Mouse (Mus musculus): ENCODE measurements around the gene Gpbar1. TPM values are rescaled to one million over a fixed set of nuclear protein-coding genes. Genes with fewer than 3 reads are reported as not detected.

Gene Gpbar1
- polyA plus RNA-seq, 1 experiment from 2014 or later: not detected

DNA sequence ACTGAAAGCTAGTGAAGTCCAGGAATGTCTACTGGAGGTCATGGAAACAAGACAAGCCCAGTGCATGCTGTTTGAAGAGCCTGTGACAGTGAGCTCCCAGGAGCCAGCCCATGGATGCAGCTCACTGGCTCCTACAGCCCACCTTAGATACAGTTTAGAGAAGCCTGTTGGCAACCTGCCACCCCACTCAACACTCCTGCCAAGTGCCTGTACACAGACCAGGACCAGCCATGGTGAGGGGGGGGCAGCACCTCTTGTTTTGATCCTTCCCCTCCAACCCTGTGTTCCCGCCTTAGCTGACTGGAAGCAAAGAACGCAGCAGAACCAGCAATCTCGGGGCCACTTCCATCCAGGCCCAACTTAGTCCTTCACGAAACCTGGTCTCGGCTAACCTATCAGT, 11.8 kb downstream of the Gpbar1 start:
- H3K36me3 ChIP-seq (ENCODE audit: control insufficient read depth, insufficient read depth, low read length): no peaks in the 10 kb centered on the region; the same call in 1 of the 2 replicates
- no peak overlapping the region for H3K27ac ChIP-seq (ENCODE audit: low read depth, low read length)
- H3K4me1 ChIP-seq (ENCODE audit: control insufficient read depth, insufficient read depth, low read depth, low read length): peaks cover 8% of the 10 kb centered on the region
- H3K4me2 ChIP-seq (ENCODE audit: low read length): no peak overlapping the region
- no peaks in the 10 kb centered on the region for H3K9me3 ChIP-seq (ENCODE audit: control insufficient read depth, low read length)
- no peaks in the 10 kb centered on the region for H3K27me3 ChIP-seq (replicated peaks; ENCODE audit: control insufficient read depth, insufficient read depth, low read length)
- 84% methylated on average over 5 of the region's 5 CpGs for WGBS
- H3K4me3 ChIP-seq (ENCODE audit: low read length): no peak overlapping the region
- ATAC-seq: peak; percentile 29; the same call in 1 of the 2 replicates
- 0 out of 2 replicates have a peak overlapping the region, but pooled peaks have one; percentile 8 for H3K9ac ChIP-seq (ENCODE audit: low read depth, low read length)

DNA sequence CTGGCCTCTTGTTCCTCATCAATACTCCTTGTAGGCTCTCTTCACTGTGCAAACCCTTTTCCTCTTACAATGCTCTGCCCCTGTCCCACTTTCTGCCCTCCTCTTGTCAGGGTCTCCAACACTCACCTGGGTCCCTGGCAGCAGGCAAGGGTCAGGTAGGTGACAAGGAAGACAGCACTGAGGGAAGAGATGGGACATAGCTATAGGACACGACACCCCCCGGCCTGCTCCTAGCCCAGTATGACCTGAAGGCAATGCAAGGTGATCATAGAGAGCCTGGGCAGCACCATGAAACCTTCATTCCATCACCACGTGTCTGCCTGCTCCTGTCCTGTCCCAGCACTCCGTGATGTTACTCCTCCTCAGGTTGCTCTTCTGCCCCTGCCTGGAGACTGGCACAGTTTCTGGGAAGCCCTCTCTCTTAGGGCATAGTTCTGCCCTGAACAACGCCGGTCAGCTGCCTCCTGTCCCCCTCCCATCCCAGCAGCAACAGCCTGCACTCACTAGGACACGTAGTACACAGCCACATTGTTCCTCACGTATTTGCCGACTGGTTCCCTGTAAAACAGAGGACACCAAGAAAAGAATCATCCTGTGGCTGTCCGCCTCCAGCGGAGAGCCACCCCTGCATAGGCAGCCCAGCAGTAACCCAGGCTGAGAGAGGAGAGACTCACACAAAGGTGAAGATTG, 14.1 kb downstream of the Gpbar1 start:
- no peaks in the 10 kb centered on the region for H3K9me3 ChIP-seq (ENCODE audit: control insufficient read depth, low read length)
- peaks cover 23% of the 10 kb centered on the region for H3K4me1 ChIP-seq (ENCODE audit: control insufficient read depth, insufficient read depth, low read depth, low read length)
- 83% methylated on average over 11 of the region's 11 CpGs for WGBS
- H3K4me2 ChIP-seq (ENCODE audit: low read length): no peak overlapping the region
- no peaks in the 10 kb centered on the region; the same call in 1 of the 2 replicates for H3K36me3 ChIP-seq (ENCODE audit: control insufficient read depth, insufficient read depth, low read length)
- no peaks in the 10 kb centered on the region for H3K27me3 ChIP-seq (replicated peaks; ENCODE audit: control insufficient read depth, insufficient read depth, low read length)
- no peak overlapping the region for H3K9ac ChIP-seq (ENCODE audit: low read depth, low read length)
- H3K4me3 ChIP-seq (ENCODE audit: low read length): no peak overlapping the region
- H3K27ac ChIP-seq (ENCODE audit: low read depth, low read length): no peak overlapping the region
- ATAC-seq: no peak

DNA sequence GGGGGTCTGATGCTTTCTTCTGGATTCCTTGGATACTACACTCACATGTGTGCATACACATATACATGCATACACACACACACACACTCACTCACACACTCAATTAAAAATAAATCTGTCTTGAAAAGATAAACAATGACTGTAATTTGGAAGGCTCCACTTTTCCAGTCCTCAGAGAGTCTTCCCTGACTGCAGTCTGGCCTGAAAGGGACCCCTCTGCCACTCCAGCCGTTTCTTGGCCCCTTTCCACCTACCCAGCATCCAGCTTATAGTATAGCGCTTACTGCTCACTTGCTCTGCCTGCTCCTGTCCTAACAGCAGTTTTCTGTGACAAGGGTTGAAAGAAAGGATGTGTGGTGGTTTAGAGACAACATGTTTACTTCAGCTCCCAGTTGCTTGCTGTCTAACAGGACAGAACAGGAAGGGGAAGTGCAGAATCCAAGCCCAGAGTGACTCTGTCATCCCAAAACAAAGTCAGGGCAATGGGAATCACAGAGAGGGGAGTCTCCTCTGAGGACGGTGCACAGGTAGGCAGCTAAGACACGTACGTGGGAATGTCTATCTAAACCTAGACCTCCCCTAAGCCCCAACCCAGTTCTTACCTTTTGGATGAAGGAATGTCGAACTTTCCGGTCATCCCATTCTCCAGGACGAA, 15.1 kb downstream of the Gpbar1 start:
- no peaks in the 10 kb centered on the region; the same call in 1 of the 2 replicates for H3K36me3 ChIP-seq (ENCODE audit: control insufficient read depth, insufficient read depth, low read length)
- WGBS: 83% methylated on average over 8 of the region's 8 CpGs

DNA sequence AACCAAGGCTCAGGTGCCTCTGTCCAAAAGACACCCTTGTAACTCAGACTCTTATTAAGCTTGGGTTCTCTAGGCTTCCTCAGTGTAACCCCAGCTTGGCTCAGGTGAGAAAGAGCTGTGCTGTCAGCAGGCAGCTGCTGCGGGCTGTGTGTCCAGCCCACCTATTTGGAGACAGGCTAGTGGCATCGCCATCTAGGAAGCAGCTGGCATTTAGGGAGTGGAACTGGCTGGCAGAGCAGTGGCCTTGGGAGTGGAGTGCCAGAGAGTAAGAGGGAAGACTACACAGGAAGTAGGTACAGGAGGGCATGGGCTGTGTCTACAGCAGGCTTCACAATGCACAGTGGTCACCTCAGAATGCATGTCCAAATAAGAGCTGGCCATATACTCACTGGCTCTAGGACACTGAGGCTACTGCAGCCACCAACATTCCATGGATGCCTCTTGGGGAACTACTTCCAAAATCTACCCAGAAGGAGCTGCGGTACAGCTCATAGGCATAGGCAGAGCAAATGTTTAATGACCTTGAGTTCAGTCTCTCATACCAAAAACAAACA, 15.8 kb downstream of the Gpbar1 start:
- Histone ChIP-seq H3K36me3 (ENCODE audit: control insufficient read depth, insufficient read depth, low read length) (no peaks in the 10 kb centered on the region; the same call in 1 of the 2 replicates), H3K27me3 (replicated peaks; ENCODE audit: control insufficient read depth, insufficient read depth, low read length) (no peaks in the 10 kb centered on the region), H3K27ac (ENCODE audit: low read depth, low read length) (no peak overlapping the region), H3K9me3 (ENCODE audit: control insufficient read depth, low read length) (no peaks in the 10 kb centered on the region), H3K4me3 (ENCODE audit: low read length) (no peak overlapping the region), H3K9ac (ENCODE audit: low read depth, low read length) (no peak overlapping the region), H3K4me2 (ENCODE audit: low read length) (no peak overlapping the region), H3K4me1 (ENCODE audit: control insufficient read depth, insufficient read depth, low read depth, low read length) (peaks cover 24% of the 10 kb centered on the region)
- WGBS: 91% methylated on average over 3 of the region's 3 CpGs
- no peak for ATAC-seq

More for the DNA sequence above, 15.1 kb downstream of the Gpbar1 start:
- Histone ChIP-seq H3K4me3 (ENCODE audit: low read length) (no peak overlapping the region), H3K9ac (ENCODE audit: low read depth, low read length) (no peak overlapping the region), H3K27ac (ENCODE audit: low read depth, low read length) (no peak overlapping the region), H3K4me1 (ENCODE audit: control insufficient read depth, insufficient read depth, low read depth, low read length) (peaks cover 23% of the 10 kb centered on the region), H3K27me3 (replicated peaks; ENCODE audit: control insufficient read depth, insufficient read depth, low read length) (no peaks in the 10 kb centered on the region), H3K9me3 (ENCODE audit: control insufficient read depth, low read length) (no peaks in the 10 kb centered on the region), H3K4me2 (ENCODE audit: low read length) (no peak overlapping the region)
- no peak for ATAC-seq

DNA sequence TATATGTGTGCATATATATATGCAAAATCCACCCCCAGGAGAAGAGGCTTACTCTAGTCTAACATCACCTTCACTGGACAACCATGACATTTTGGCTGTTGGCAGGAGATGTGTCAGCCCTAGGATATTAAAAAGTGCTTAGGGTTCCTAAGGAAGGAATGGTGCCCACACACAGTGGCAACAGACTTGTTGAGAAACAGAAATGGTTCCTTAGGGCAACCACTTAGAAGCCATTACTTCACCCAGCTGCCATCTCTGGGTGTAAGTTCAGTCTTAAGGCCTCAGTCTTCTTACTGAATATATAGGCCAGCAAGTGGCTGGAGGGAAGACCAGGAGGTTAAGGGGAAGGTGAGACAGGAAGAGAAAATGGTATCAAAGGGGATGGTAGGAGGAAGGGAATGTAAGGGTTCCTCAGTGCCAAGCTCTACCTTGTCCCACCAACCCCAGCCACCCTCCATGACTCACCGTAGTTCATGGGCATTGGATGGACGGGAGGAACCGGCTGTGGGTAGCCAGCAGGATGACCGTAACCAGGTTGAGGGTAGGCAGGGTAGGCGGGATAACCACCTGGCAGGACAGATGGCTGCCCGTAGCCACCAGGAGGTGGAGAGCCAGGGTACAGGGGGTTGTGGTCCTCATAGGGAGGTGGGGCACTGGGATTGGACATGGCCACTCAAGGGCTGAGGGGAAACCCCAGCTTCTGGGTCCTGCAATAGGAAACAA, 16.5 kb downstream of the Gpbar1 start:
- H3K9ac ChIP-seq (ENCODE audit: low read depth, low read length): no peak overlapping the region
- H3K4me2 ChIP-seq (ENCODE audit: low read length): no peak overlapping the region; the same call in 1 of the 2 replicates
- no peaks in the 10 kb centered on the region for H3K36me3 ChIP-seq (ENCODE audit: control insufficient read depth, insufficient read depth, low read length)
- H3K27me3 ChIP-seq (replicated peaks; ENCODE audit: control insufficient read depth, insufficient read depth, low read length): no peaks in the 10 kb centered on the region
- peaks cover 26% of the 10 kb centered on the region for H3K4me1 ChIP-seq (ENCODE audit: control insufficient read depth, insufficient read depth, low read depth, low read length)
- no peaks in the 10 kb centered on the region for H3K9me3 ChIP-seq (ENCODE audit: control insufficient read depth, low read length)
- no peak for ATAC-seq
- 88% methylated on average over 6 of the region's 6 CpGs for WGBS
- no peak overlapping the region for H3K4me3 ChIP-seq (ENCODE audit: low read length)
- peak overlapping the region; percentile 86 for H3K27ac ChIP-seq (ENCODE audit: low read depth, low read length)

DNA sequence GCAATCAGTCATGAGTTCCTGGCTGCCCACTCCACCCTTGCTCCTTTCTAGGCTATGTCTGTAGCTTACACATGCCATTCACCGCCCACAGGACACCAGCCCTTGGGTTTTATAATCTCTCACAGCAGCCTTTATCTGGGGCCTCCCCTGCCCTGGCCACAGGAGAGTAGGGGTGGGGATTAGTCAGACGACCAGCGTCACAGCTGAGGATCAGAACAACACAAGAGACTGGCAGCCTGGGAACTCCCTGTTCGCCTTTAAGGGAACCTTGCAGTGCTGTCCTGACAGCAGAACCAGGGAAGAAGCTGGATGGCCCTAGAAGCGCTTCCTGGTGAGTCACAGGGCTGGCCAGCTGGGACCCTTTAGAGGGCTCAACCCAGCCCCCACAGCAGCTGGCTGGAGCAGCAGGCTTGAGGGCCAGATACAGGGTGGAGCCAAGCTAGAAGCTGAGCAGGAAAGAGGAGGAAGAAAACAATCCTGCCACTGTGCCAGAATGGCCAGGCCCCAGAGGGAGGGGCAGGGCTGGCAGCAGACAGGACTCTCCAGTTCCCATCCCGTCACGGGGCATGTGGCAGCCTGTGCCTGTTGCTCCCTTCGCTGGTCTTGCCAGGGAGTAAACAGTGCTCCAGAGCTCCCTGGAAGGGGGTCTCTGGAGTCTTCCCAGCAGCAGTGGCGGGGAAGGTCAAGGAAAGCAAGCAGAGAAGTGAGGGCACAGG, 17.3 kb downstream of the Gpbar1 start:
- no peaks in the 10 kb centered on the region for H3K9me3 ChIP-seq (ENCODE audit: control insufficient read depth, low read length)
- 21% methylated on average over 9 of the region's 9 CpGs for WGBS
- peak overlapping the region; percentile 86 for H3K27ac ChIP-seq (ENCODE audit: low read depth, low read length)
- no peaks in the 10 kb centered on the region for H3K36me3 ChIP-seq (ENCODE audit: control insufficient read depth, insufficient read depth, low read length)
- H3K4me3 ChIP-seq (ENCODE audit: low read length): no peak overlapping the region
- ATAC-seq: peak; percentile 94
- H3K9ac ChIP-seq (ENCODE audit: low read depth, low read length): peak overlapping the region; percentile 20; the same call in 1 of the 2 replicates
- peak overlapping the region; percentile 14; the same call in 1 of the 2 replicates for H3K4me2 ChIP-seq (ENCODE audit: low read length)
- H3K4me1 ChIP-seq (ENCODE audit: control insufficient read depth, insufficient read depth, low read depth, low read length): peaks cover 26% of the 10 kb centered on the region
- H3K27me3 ChIP-seq (replicated peaks; ENCODE audit: control insufficient read depth, insufficient read depth, low read length): no peaks in the 10 kb centered on the region

DNA sequence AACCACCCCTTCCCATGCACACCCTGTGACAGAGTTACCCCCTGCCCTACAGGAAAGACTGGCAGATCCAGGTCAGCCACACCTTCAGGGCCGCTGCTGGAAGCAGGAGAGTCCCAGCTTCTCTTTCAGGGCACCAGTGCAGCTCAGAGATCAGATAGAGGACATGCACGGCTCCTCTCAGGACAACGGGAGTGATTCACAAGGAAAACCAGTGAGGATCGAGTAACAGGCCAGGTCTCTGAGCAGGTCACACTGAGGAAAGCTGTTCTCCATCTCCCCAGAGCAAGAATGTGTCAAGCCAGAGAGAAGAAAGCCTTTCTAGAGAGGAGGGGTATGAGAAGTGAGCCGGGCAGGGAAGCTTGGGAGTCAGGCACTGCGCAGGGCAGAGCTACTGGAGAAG, 18.1 kb downstream of the Gpbar1 start:
- H3K36me3 ChIP-seq (ENCODE audit: control insufficient read depth, insufficient read depth, low read length): no peaks in the 10 kb centered on the region
- no peak overlapping the region for H3K4me3 ChIP-seq (ENCODE audit: low read length)
- no peak for ATAC-seq
- 66% methylated on average over 6 of the region's 6 CpGs for WGBS
- H3K27ac ChIP-seq (ENCODE audit: low read depth, low read length): peak overlapping the region; percentile 86
- H3K9me3 ChIP-seq (ENCODE audit: control insufficient read depth, low read length): no peaks in the 10 kb centered on the region
- H3K4me1 ChIP-seq (ENCODE audit: control insufficient read depth, insufficient read depth, low read depth, low read length): peaks cover 26% of the 10 kb centered on the region
- no peak overlapping the region; the same call in 1 of the 2 replicates for H3K9ac ChIP-seq (ENCODE audit: low read depth, low read length)
- H3K27me3 ChIP-seq (replicated peaks; ENCODE audit: control insufficient read depth, insufficient read depth, low read length): no peaks in the 10 kb centered on the region
- no peak overlapping the region for H3K4me2 ChIP-seq (ENCODE audit: low read length)

DNA sequence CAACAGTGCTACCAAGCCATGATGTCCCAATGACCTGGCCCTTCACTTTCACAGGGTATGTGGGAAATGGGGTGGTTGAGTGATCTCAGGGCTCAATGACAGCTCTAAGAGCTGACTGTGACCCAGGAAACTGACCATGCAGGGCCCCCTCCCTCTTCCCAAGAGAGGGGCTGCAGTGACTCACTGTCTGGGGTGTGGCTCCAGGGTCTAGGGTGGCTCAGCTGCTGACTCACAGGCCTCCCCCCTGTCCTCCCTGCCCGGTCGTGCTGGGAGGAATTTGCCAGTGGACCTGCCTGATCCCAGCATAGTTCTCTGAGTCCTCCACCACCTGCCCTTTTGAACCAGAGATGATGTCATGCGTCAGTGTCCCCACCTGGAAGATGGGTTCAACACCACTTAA, 18.9 kb downstream of the Gpbar1 start:
- Histone ChIP-seq H3K36me3 (ENCODE audit: control insufficient read depth, insufficient read depth, low read length) (no peaks in the 10 kb centered on the region), H3K9ac (ENCODE audit: low read depth, low read length) (no peak overlapping the region), H3K27me3 (replicated peaks; ENCODE audit: control insufficient read depth, insufficient read depth, low read length) (no peaks in the 10 kb centered on the region; the same call in 1 of the 2 replicates), H3K4me3 (ENCODE audit: low read length) (no peak overlapping the region), H3K9me3 (ENCODE audit: control insufficient read depth, low read length) (no peaks in the 10 kb centered on the region), H3K4me1 (ENCODE audit: control insufficient read depth, insufficient read depth, low read depth, low read length) (peaks cover 26% of the 10 kb centered on the region), H3K4me2 (ENCODE audit: low read length) (no peak overlapping the region), H3K27ac (ENCODE audit: low read depth, low read length) (no peak overlapping the region)
- ATAC-seq: no peak
- WGBS: 66% methylated on average over 3 of the region's 3 CpGs
